Comparison of ENCODE assay signal across 10 mouse cellular contexts in genomic region chr2:29922011-29922410, GRCm38 (mm10). TPM values are rescaled to one million over a fixed set of nuclear protein-coding genes. Genes with fewer than 3 reads are reported as not detected.
DNase-seq lines count a peak whose midpoint lies in the region; ATAC-seq and TF ChIP-seq lines count a peak whose summit lies in the region.
"Had no signal": no experiment of that assay in that cellular context is flagged by ENCODE, and none has a peak within 500 bp of the region (broad histone marks: within the 10 kb centered on the region; RNA-seq: fewer than 3 reads in every experiment).

No protein-coding gene starts in this region.

- H3K27me3 ChIP-seq in liver, embryonic 11.5 days (replicated peaks; ENCODE audit: control insufficient read depth, insufficient read depth, low read length), result no peaks in the 10 kb centered on the region
- no peaks in the 10 kb centered on the region for H3K27me3 ChIP-seq in embryonic facial prominence, embryonic 14.5 days (replicated peaks; ENCODE audit: control insufficient read depth, insufficient read depth, low read length)
- no peaks in the 10 kb centered on the region for H3K27me3 ChIP-seq in hindbrain, embryonic 14.5 days (ENCODE audit: control insufficient read depth, insufficient read depth, low read length)
- H3K27me3 ChIP-seq: hindbrain, embryonic 15.5 days; midbrain, embryonic 12.5 days had no signal

- no peak overlapping the region for H3K4me2 ChIP-seq in liver, embryonic 11.5 days
- no peak overlapping the region for H3K4me2 ChIP-seq in embryonic facial prominence, embryonic 14.5 days (ENCODE audit: low read depth, low read length)
- no peak overlapping the region for H3K4me2 ChIP-seq in hindbrain, embryonic 14.5 days (replicated peaks)
- H3K4me2 ChIP-seq: hindbrain, embryonic 15.5 days; midbrain, embryonic 12.5 days had no signal

- H3K36me3 ChIP-seq in liver, embryonic 11.5 days (ENCODE audit: control insufficient read depth, insufficient read depth, low read length), result peaks cover 61% of the 10 kb centered on the region
- peaks cover 90% of the 10 kb centered on the region for H3K36me3 ChIP-seq in embryonic facial prominence, embryonic 14.5 days (ENCODE audit: control insufficient read depth, insufficient read depth, low read length)
- H3K36me3 ChIP-seq in hindbrain, embryonic 14.5 days (replicated peaks; ENCODE audit: control insufficient read depth, insufficient read depth), result peaks cover 95% of the 10 kb centered on the region

- H3K9ac ChIP-seq in liver, embryonic 11.5 days (ENCODE audit: low read depth, low read length), result no peak overlapping the region
- no peak overlapping the region for H3K9ac ChIP-seq in embryonic facial prominence, embryonic 14.5 days (ENCODE audit: low read depth, low read length)
- no peak overlapping the region for H3K9ac ChIP-seq in hindbrain, embryonic 14.5 days
- H3K9ac ChIP-seq: hindbrain, embryonic 15.5 days; midbrain, embryonic 12.5 days had no signal

- no peak for ATAC-seq in liver, embryonic 11.5 days (replicated peaks; ENCODE audit: low FRiP score)
- ATAC-seq in embryonic facial prominence, embryonic 14.5 days (ENCODE audit: low read depth), result 0 out of 2 replicates have a peak, but pooled peaks have one; percentile 30
- ATAC-seq in hindbrain, embryonic 14.5 days (ENCODE audit: low FRiP score), result no peak

- H3K9me3 ChIP-seq in liver, embryonic 11.5 days (ENCODE audit: control insufficient read depth, low read length), result no peaks in the 10 kb centered on the region
- no peaks in the 10 kb centered on the region for H3K9me3 ChIP-seq in embryonic facial prominence, embryonic 14.5 days (ENCODE audit: control insufficient read depth, low read length)
- no peaks in the 10 kb centered on the region for H3K9me3 ChIP-seq in hindbrain, embryonic 14.5 days (ENCODE audit: control insufficient read depth, low read length)
- H3K9me3 ChIP-seq: hindbrain, embryonic 15.5 days; midbrain, embryonic 12.5 days had no signal

- peak; percentile 29 for DNase-seq in liver
- no peak for DNase-seq in liver, embryonic 11.5 days (ENCODE audit: low spot score)
- peak; percentile 15 for DNase-seq in adrenal gland, adult 8-10 months
- DNase-seq in embryonic facial prominence, embryonic 14.5 days (ENCODE audit: low spot score), result peak; percentile 66
- peak; percentile 90 for DNase-seq in kidney, postnatal 10 days
- DNase-seq in hindbrain, embryonic 14.5 days (ENCODE audit: low spot score), result no peak
- no peak for DNase-seq in Muller cell, postnatal 12 days (ENCODE audit: inconsistent ontology term)

- no peak overlapping the region for H3K27ac ChIP-seq in liver, embryonic 11.5 days (ENCODE audit: low read depth, low read length)
- H3K27ac ChIP-seq in embryonic facial prominence, embryonic 14.5 days (replicated peaks; ENCODE audit: low read depth, low read length), result no peak overlapping the region
- 0 out of 2 replicates have a peak overlapping the region, but pooled peaks have one; percentile 41 for H3K27ac ChIP-seq in olfactory bulb, adult 2 months (ENCODE audit: insufficient read depth, low read depth, low read length)
- no peak overlapping the region for H3K27ac ChIP-seq in hindbrain, embryonic 14.5 days
- H3K27ac ChIP-seq: hindbrain, embryonic 15.5 days; midbrain, embryonic 12.5 days had no signal

- no peaks in the 10 kb centered on the region for H3K4me1 ChIP-seq in liver, embryonic 11.5 days (replicated peaks; ENCODE audit: control insufficient read depth, insufficient read depth, low read length)
- H3K4me1 ChIP-seq in embryonic facial prominence, embryonic 14.5 days (ENCODE audit: control insufficient read depth, insufficient read depth, low read length), result no peaks in the 10 kb centered on the region
- peaks cover 6% of the 10 kb centered on the region for H3K4me1 ChIP-seq in olfactory bulb, adult 2 months (ENCODE audit: control insufficient read depth, insufficient read depth, low read length)
- H3K4me1 ChIP-seq in hindbrain, embryonic 14.5 days (replicated peaks; ENCODE audit: control insufficient read depth, insufficient read depth, low read length), result no peaks in the 10 kb centered on the region
- H3K4me1 ChIP-seq: hindbrain, embryonic 15.5 days; midbrain, embryonic 12.5 days had no signal

- TF ChIP-seq POLR2A in olfactory bulb, adult 2 months (IDR thresholded peaks at IDR 0.05; ENCODE audit: insufficient read depth, low read depth, low read length), result no peak

- WGBS in liver, embryonic 11.5 days, result 78% methylated on average over 11 of the region's 11 CpGs
- WGBS in embryonic facial prominence, embryonic 14.5 days, result 58% methylated on average over 11 of the region's 11 CpGs
- WGBS in olfactory bulb, adult 2 months, result 32% methylated on average over 11 of the region's 11 CpGs
- 72% methylated on average over 11 of the region's 11 CpGs for WGBS in hindbrain, embryonic 14.5 days

- no peak for TF ChIP-seq CTCF in olfactory bulb, adult 2 months (IDR thresholded peaks at IDR 0.05; ENCODE audit: insufficient read depth, low read depth, low read length)

- no peak overlapping the region for H3K4me3 ChIP-seq in liver, embryonic 11.5 days (ENCODE audit: low read depth, low read length)
- no peak overlapping the region for H3K4me3 ChIP-seq in embryonic facial prominence, embryonic 14.5 days (ENCODE audit: low read depth, low read length)
- H3K4me3 ChIP-seq in olfactory bulb, adult 2 months (ENCODE audit: insufficient read depth, low read depth, low read length), result no peak overlapping the region
- no peak overlapping the region for H3K4me3 ChIP-seq in hindbrain, embryonic 14.5 days (replicated peaks; ENCODE audit: low read length)
- H3K4me3 ChIP-seq: hindbrain, embryonic 15.5 days; midbrain, embryonic 12.5 days had no signal

RNA-seq across cellular contexts. Expression of gene Gle1, which starts 13.2 kb away (rescaled TPM):
- polyA plus RNA-seq in liver, embryonic 11.5 days (2014; fragmentation: Nextera tagmentation; extraction: Ambion mirVana), result 58.0 and 62.8 TPM in 2 replicates
- 10 to 100 TPM; 34.7 to 56.4 (median 43.6) TPM for total RNA-seq in adrenal gland, adult 8-10 months (2022)
- 44.1 and 54.0 TPM in 2 replicates for polyA plus RNA-seq in embryonic facial prominence, embryonic 14.5 days (2014; fragmentation: Nextera tagmentation; extraction: Ambion mirVana)
- not detected in 2 replicates for polyA plus RNA-seq in olfactory bulb, adult 2 months (2012; ENCODE audit: insufficient read depth, insufficient read length, low replicate concordance, missing spikeins)
- 53.5 and 53.7 TPM in 2 replicates for polyA plus RNA-seq in hindbrain, embryonic 14.5 days (2014; fragmentation: Nextera tagmentation; extraction: Ambion mirVana)

RNA-seq across cellular contexts. Expression of gene Odf2, which starts 33.0 kb away (rescaled TPM):
- polyA plus RNA-seq in liver, embryonic 11.5 days (2014; fragmentation: Nextera tagmentation; extraction: Ambion mirVana), result 81.7 and 83.4 TPM in 2 replicates
- total RNA-seq in adrenal gland, adult 8-10 months (2022), result 10 to 100 TPM; 31.2 to 80.8 (median 57.9) TPM
- polyA plus RNA-seq in embryonic facial prominence, embryonic 14.5 days (2014; fragmentation: Nextera tagmentation; extraction: Ambion mirVana), result 35.6 and 42.4 TPM in 2 replicates
- 472 TPM in 1 of 2 replicates, not detected in the other for polyA plus RNA-seq in olfactory bulb, adult 2 months (2012; ENCODE audit: insufficient read depth, insufficient read length, low replicate concordance, missing spikeins)
- polyA plus RNA-seq in hindbrain, embryonic 14.5 days (2014; fragmentation: Nextera tagmentation; extraction: Ambion mirVana), result 49.0 and 63.5 TPM in 2 replicates

RNA-seq across cellular contexts. Expression of gene Sptan1, which starts 43.3 kb away (rescaled TPM):
- polyA plus RNA-seq in liver, embryonic 11.5 days (2014; fragmentation: Nextera tagmentation; extraction: Ambion mirVana), result 40.4 and 50.2 TPM in 2 replicates
- 100 to 1,000 TPM; 163 to 298 (median 244) TPM for total RNA-seq in adrenal gland, adult 8-10 months (2022)
- 149 and 159 TPM in 2 replicates for polyA plus RNA-seq in embryonic facial prominence, embryonic 14.5 days (2014; fragmentation: Nextera tagmentation; extraction: Ambion mirVana)
- 496 and 868 TPM in 2 replicates for polyA plus RNA-seq in olfactory bulb, adult 2 months (2012; ENCODE audit: insufficient read depth, insufficient read length, low replicate concordance, missing spikeins)
- polyA plus RNA-seq in hindbrain, embryonic 14.5 days (2014; fragmentation: Nextera tagmentation; extraction: Ambion mirVana), result 344 and 368 TPM in 2 replicates

RNA-seq across cellular contexts. Expression of gene Cercam, which starts 53.0 kb away (rescaled TPM):
- 49.0 and 54.3 TPM in 2 replicates for polyA plus RNA-seq in liver, embryonic 11.5 days (2014; fragmentation: Nextera tagmentation; extraction: Ambion mirVana)
- total RNA-seq in adrenal gland, adult 8-10 months (2022), result 10 to 100 TPM in 3 of 4 experiments, 1 to 10 TPM in 1; 7.6 to 32.8 (median 18.4) TPM
- polyA plus RNA-seq in embryonic facial prominence, embryonic 14.5 days (2014; fragmentation: Nextera tagmentation; extraction: Ambion mirVana), result 29.2 and 32.8 TPM in 2 replicates
- not detected in 2 replicates for polyA plus RNA-seq in olfactory bulb, adult 2 months (2012; ENCODE audit: insufficient read depth, insufficient read length, low replicate concordance, missing spikeins)
- 15.9 and 19.1 TPM in 2 replicates for polyA plus RNA-seq in hindbrain, embryonic 14.5 days (2014; fragmentation: Nextera tagmentation; extraction: Ambion mirVana)

Comparison
In these comparisons a context has a peak if more than half of its experiments do, and no peak if none do; other contexts are left out.
1. DNase-seq: peak in liver (single experiment), adrenal gland, adult 8-10 months (single experiment), embryonic facial prominence, embryonic 14.5 days (single experiment) and kidney, postnatal 10 days (single experiment); none in liver, embryonic 11.5 days (single experiment), hindbrain, embryonic 14.5 days (single experiment) and Muller cell, postnatal 12 days (single experiment).
2. RNA of gene Gle1, which starts 13.2 kb away (polyA plus RNA-seq): 58.0 to 62.8 TPM in liver, embryonic 11.5 days, 53.5 to 53.7 TPM in hindbrain, embryonic 14.5 days and 44.1 to 54.0 TPM in embryonic facial prominence, embryonic 14.5 days; not detected in olfactory bulb, adult 2 months; every median in the first group is over 10 times any median in the second.